Comparison of ENCODE assay signal across 28 mouse cellular contexts in the genomic region with DNA sequence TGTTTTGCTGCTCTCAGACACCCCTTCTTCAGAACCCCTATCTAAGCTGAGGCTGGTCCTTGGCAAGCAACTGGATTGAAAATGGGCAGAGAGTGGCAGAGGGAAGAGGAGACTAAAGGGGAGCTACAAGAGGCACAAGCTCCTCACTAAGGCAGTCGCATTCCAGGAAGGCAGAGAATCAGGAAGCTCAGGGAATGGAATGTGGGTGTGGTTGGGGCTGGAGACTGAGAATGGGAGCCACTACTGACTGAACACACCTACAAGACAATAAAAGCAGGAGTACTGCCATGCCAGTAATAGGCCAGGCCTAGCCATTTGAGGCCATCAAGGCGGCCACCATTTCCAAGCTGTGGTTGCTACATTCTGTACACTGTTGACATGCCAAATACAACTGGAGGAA. TPM values are rescaled to one million over a fixed set of nuclear protein-coding genes. Genes with fewer than 3 reads are reported as not detected.
DNase-seq lines count a peak whose midpoint lies in the region; TF ChIP-seq lines count a peak whose summit lies in the region.
"Had no signal": no experiment of that assay in that cellular context is flagged by ENCODE, and none has a peak within 500 bp of the region (broad histone marks: within the 10 kb centered on the region; RNA-seq: fewer than 3 reads in every experiment).

No protein-coding gene starts in this region.

- peak; percentile 2 for DNase-seq in 3134 (ENCODE audit: extremely low read depth, insufficient read length, low spot score)
- peak; percentile 89 for DNase-seq in R1 (ENCODE audit: low read depth, low spot score)
- DNase-seq in frontal cortex, postnatal 25 days (ENCODE audit: low spot score in 2 of 2): no peak
- no peak for DNase-seq in right cerebral cortex, adult 2 months (ENCODE audit: low spot score in 2 of 2)
- no peak for DNase-seq in left cerebral cortex, adult 9 months (ENCODE audit: low spot score in 2 of 2)
- DNase-seq: adrenal gland, adult 8-10 months; adrenal gland, postnatal 14 days; B cell, adult 2 months; cerebellum, adult 11 months; cerebellum, adult 18-20 months; cerebellum, adult 8-10 months; cerebellum, adult 9-11 months; cerebellum, postnatal 25 days; forebrain, postnatal 0 days had no signal

- peak overlapping the region; percentile 36 for H3K27ac ChIP-seq in ES-Bruce4 (ENCODE audit: insufficient read depth, low read length)
- H3K27ac ChIP-seq: embryonic facial prominence, embryonic 10.5 days; embryonic facial prominence, embryonic 12.5 days; forebrain, embryonic 13.5 days; forebrain, embryonic 15.5 days had no signal

- no peak overlapping the region for H3K4me3 ChIP-seq in ES-Bruce4 (ENCODE audit: low read depth, low read length)
- H3K4me3 ChIP-seq: embryonic facial prominence, embryonic 10.5 days; embryonic facial prominence, embryonic 12.5 days; forebrain, embryonic 13.5 days; forebrain, embryonic 15.5 days had no signal

- no peak for TF ChIP-seq EP300 in ES-Bruce4 (IDR thresholded peaks at IDR 0.05; ENCODE audit: insufficient read depth, low read depth, low read length)

- no peaks in the 10 kb centered on the region for H3K36me3 ChIP-seq in ES-Bruce4 (ENCODE audit: control insufficient read depth, insufficient read depth, low read length, poor library complexity, severe bottlenecking)
- H3K36me3 ChIP-seq: embryonic facial prominence, embryonic 10.5 days; embryonic facial prominence, embryonic 12.5 days; forebrain, embryonic 15.5 days; G1E had no signal

- no peak for TF ChIP-seq CTCF in ES-Bruce4 (IDR thresholded peaks at IDR 0.05; ENCODE audit: low read depth, low read length)

- H3K9me3 ChIP-seq in ES-Bruce4 (replicated peaks; ENCODE audit: control insufficient read depth, insufficient read depth, low read length, poor library complexity, severe bottlenecking): peaks cover 14% of the 10 kb centered on the region
- H3K9me3 ChIP-seq: forebrain, embryonic 13.5 days; forebrain, embryonic 15.5 days; G1E had no signal

- no peak for TF ChIP-seq POLR2A in ES-Bruce4 (IDR thresholded peaks at IDR 0.05; ENCODE audit: insufficient read depth, low read length)

- H3K27me3 ChIP-seq in ES-Bruce4 (ENCODE audit: control insufficient read depth, insufficient read depth, low read length, poor library complexity, severe bottlenecking): no peaks in the 10 kb centered on the region
- H3K27me3 ChIP-seq: CH12.LX; embryonic facial prominence, embryonic 12.5 days; forebrain, embryonic 13.5 days; forebrain, embryonic 15.5 days; Patski had no signal

- no peaks in the 10 kb centered on the region for H3K4me1 ChIP-seq in ES-Bruce4 (ENCODE audit: control insufficient read depth, insufficient read depth, low read length)
- H3K4me1 ChIP-seq: embryonic facial prominence, embryonic 10.5 days; embryonic facial prominence, embryonic 12.5 days; forebrain, embryonic 13.5 days; forebrain, embryonic 15.5 days had no signal

- H3K9ac ChIP-seq in ES-Bruce4 (ENCODE audit: low read depth, poor library complexity, severe bottlenecking): no peak overlapping the region
- H3K9ac ChIP-seq: embryonic facial prominence, embryonic 12.5 days; forebrain, embryonic 13.5 days; forebrain, embryonic 15.5 days; forebrain, postnatal 0 days had no signal

RNA-seq across cellular contexts. Expression of gene Lrrc72, which starts 21.8 kb away (rescaled TPM):
- polyA plus RNA-seq in ES-Bruce4 (2011; ENCODE audit: insufficient read depth, insufficient read length, low read depth, missing spikeins): not detected in 2 replicates
- polyA plus RNA-seq: activated CD4-positive, CD25-positive, alpha-beta regulatory T cell, adult 4 months; brain, embryonic 14.5 days; CD4-positive, CD25-positive, alpha-beta regulatory T cell, adult 4 months; cortical plate, adult 2 months; embryonic facial prominence, embryonic 10.5 days; embryonic facial prominence, embryonic 12.5 days; embryonic facial prominence, embryonic 14.5 days; forebrain, embryonic 11.5 days; forebrain, embryonic 13.5 days; forebrain, embryonic 15.5 days; forebrain, postnatal 0 days; G1E; Patski had no signal

Comparison
In these comparisons a context has a peak if more than half of its experiments do, and no peak if none do; other contexts are left out.
1. DNase-seq: peak in 3134 (single experiment) and R1 (single experiment); none in frontal cortex, postnatal 25 days (0 of 2), right cerebral cortex, adult 2 months (0 of 2) and left cerebral cortex, adult 9 months (0 of 2).